Mouse (Mus musculus) lung, embryonic 14.5 days (tissue): ENCODE results near the gene Rps27l. TPM values are rescaled to one million over a fixed set of nuclear protein-coding genes. Genes with fewer than 3 reads are reported as not detected.
A peak's percentile ranks its signal among the peaks of the same experiment; 100 is the strongest.

Experiments
- ATAC-seq: fragments of 200-750 bp; cut with Nextera tagmentation; 2 replicates; pipeline ENCODE4 v1.8.0; 2017; ENCODE audit warnings: mild to moderate bottlenecking, moderate TSS enrichment, moderate library complexity; ENCODE audit not compliant: insufficient read depth
- DNase-seq: peaks from one replicate; pipeline ENCODE4 v3.0.0-alpha.2; 2015
- H3K27ac ChIP-seq: fragments of 300-500 bp; sonication (generic); 2 replicates; pipeline ENCODE4 v1.5.1; 2014; ENCODE audit warnings: low read depth, mild to moderate bottlenecking, moderate library complexity
- H3K27me3 ChIP-seq: fragments of 300-500 bp; sonication (generic); 2 replicates; pipeline ENCODE4 v1.6.1; 2014; ENCODE audit warnings: low read length, control low read depth; ENCODE audit not compliant: insufficient read depth
- H3K36me3 ChIP-seq: fragments of 300-500 bp; sonication (generic); 2 replicates; pipeline ENCODE4 v1.6.1; 2014; ENCODE audit warnings: control low read depth; ENCODE audit not compliant: insufficient read depth
- H3K4me1 ChIP-seq: fragments of 300-500 bp; sonication (generic); 2 replicates; pipeline ENCODE4 v1.6.1; 2014; ENCODE audit warnings: antibody characterized with exemption, control low read depth; ENCODE audit not compliant: insufficient read depth
- H3K4me2 ChIP-seq: fragments of 300-500 bp; sonication (generic); 2 replicates; pipeline ENCODE4 v1.6.1; 2014; ENCODE audit warnings: mild to moderate bottlenecking
- H3K4me3 ChIP-seq: fragments of 300-500 bp; sonication (generic); 2 replicates; pipeline ENCODE4 v1.5.1; 2014; ENCODE audit warnings: low read depth, low read length
- H3K9ac ChIP-seq: fragments of 300-500 bp; sonication (generic); 2 replicates; pipeline ENCODE4 v1.6.1; 2014
- H3K9me3 ChIP-seq: fragments of 300-500 bp; sonication (generic); 2 replicates; pipeline ENCODE4 v1.6.1; 2016; ENCODE audit warnings: low read depth, low read length, control low read depth
- CTCF ChIP-seq: IDR thresholded peaks from 2 replicates; pipeline ENCODE4 v1.5.1; 2016; ENCODE audit warnings: antibody characterized with exemption, low read depth
- WGBS: fragments of 180-500 bp; shearing (Covaris S2); extraction: QIAGEN DNeasy Blood & Tissue Kit; methylation state at CpG from one replicate; pipeline ENCODE4 v1.1.7; 2014; 5-methylcytosine and 5-hydroxymethylcytosine counted together
- polyA plus RNA-seq: library from polyadenylated mRNA; unstranded; fragments of >200 nt; fragmentation: Nextera tagmentation; extraction: Ambion mirVana; gene quantifications from 2 replicates; pipeline ENCODE4 v1.2.1, GENCODE M21; 2014

Rps27l gene
- polyA plus RNA-seq, 1 experiment from 2014 or later: 656 TPM

- peak; percentile 45 for DNase-seq
- Histone ChIP-seq H3K27me3 (no peaks in the 10 kb centered on the region), H3K9ac (no peak overlapping the region), H3K4me1 (peaks cover 33% of the 10 kb centered on the region), H3K36me3 (no peaks in the 10 kb centered on the region), H3K4me3 (no peak overlapping the region), H3K27ac (peak overlapping the region; percentile 36; the same call in 1 of the 2 replicates), H3K9me3 (no peaks in the 10 kb centered on the region), H3K4me2 (no peak overlapping the region)
- 47% methylated on average over 8 of the region's 8 CpGs for WGBS
- no peak for TF ChIP-seq CTCF
- no peak for ATAC-seq
Observed at GRCm38 (mm10) chr9:66991750-66992410, 46.0 kb downstream of the Rps27l start.

Other genes with a start within 250 kb of the Rps27l start
- gene Car12, start 232.4 kb upstream of the Rps27l start, polyA plus RNA-seq: 0.92 and 0.93 TPM in 2 replicates
- 9.3 and 9.6 TPM in 2 replicates for gene Aph1b, start 150.6 kb upstream of the Rps27l start, polyA plus RNA-seq
- gene Gm10647, start 149.0 kb upstream of the Rps27l start, polyA plus RNA-seq: 0.46 and 0.49 TPM in 2 replicates
- gene Aph1c, start 111.4 kb upstream of the Rps27l start, polyA plus RNA-seq: 3.6 and 4.0 TPM in 2 replicates
- gene Rab8b, start 26.4 kb upstream of the Rps27l start, polyA plus RNA-seq: 29.9 and 35.0 TPM in 2 replicates
- 8.7 and 9.8 TPM in 2 replicates for gene Lactb, start 29.4 kb downstream of the Rps27l start, polyA plus RNA-seq
- 635 and 725 TPM in 2 replicates for gene Tpm1, start 103.3 kb downstream of the Rps27l start, polyA plus RNA-seq